9 mouse cellular contexts compared by ENCODE assay signal in the genomic region with DNA sequence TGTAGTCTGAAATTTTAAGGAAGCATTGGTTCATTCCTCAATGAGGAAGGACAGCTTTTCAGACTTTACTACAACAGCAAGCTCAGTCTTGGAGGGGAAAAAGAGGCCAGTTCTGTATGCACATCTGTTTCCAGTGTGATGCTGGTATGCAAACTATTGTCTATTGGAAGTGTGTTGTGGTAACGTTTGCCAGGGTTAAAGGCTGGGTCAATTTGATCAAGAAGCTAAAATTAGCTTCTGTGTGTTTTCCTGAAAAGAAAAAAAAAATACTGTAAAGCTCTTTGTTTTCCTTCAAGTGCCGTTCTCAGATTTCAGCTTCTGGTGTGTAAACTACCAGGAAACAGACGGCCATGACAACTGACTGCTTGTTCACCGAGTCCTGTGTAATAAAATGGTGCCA.
A peak's percentile ranks its signal among the peaks of the same experiment; 100 is the strongest.
DNase-seq lines count a peak whose midpoint lies in the region; ATAC-seq and TF ChIP-seq lines count a peak whose summit lies in the region.
"Had no signal": no experiment of that assay in that cellular context is flagged by ENCODE, and none has a peak within 500 bp of the region (broad histone marks: within the 10 kb centered on the region; RNA-seq: fewer than 3 reads in every experiment).

No protein-coding gene starts in this region.

- peak overlapping the region; percentile 70 for H3K27ac ChIP-seq in kidney, embryonic 15.5 days
- no peak overlapping the region for H3K27ac ChIP-seq in ES-E14 (ENCODE audit: insufficient read depth, low read depth, low read length, poor library complexity, severe bottlenecking)
- H3K27ac ChIP-seq: liver, embryonic 14.5 days; midbrain, embryonic 15.5 days had no signal

- 6% methylated on average over 4 of the region's 4 CpGs for WGBS in kidney, embryonic 15.5 days

- no peaks in the 10 kb centered on the region for H3K27me3 ChIP-seq in kidney, embryonic 15.5 days
- H3K27me3 ChIP-seq: midbrain, embryonic 15.5 days had no signal

- H3K4me2 ChIP-seq in kidney, embryonic 15.5 days = no peak overlapping the region
- H3K4me2 ChIP-seq: midbrain, embryonic 15.5 days had no signal

- no peak overlapping the region for H3K9ac ChIP-seq in kidney, embryonic 15.5 days
- H3K9ac ChIP-seq in ES-E14 (ENCODE audit: insufficient read depth, low read depth, low read length, poor library complexity, severe bottlenecking) = no peak overlapping the region
- H3K9ac ChIP-seq: liver, embryonic 14.5 days; midbrain, embryonic 15.5 days had no signal

- no peaks in the 10 kb centered on the region for H3K9me3 ChIP-seq in kidney, embryonic 15.5 days (replicated peaks)
- H3K9me3 ChIP-seq in ES-E14 (ENCODE audit: control insufficient read depth, insufficient read depth, low read depth, low read length) = no peaks in the 10 kb centered on the region
- H3K9me3 ChIP-seq: midbrain, embryonic 15.5 days had no signal

- peaks cover 14% of the 10 kb centered on the region for H3K4me1 ChIP-seq in kidney, embryonic 15.5 days
- H3K4me1 ChIP-seq in ES-E14 (ENCODE audit: control insufficient read depth in 2 of 2, insufficient read depth in 2 of 2, low read length in 2 of 2, poor library complexity in 1 of 2) = no peaks in the 10 kb centered on the region
- H3K4me1 ChIP-seq: midbrain, embryonic 15.5 days had no signal

- H3K36me3 ChIP-seq in kidney, embryonic 15.5 days = no peaks in the 10 kb centered on the region
- no peaks in the 10 kb centered on the region for H3K36me3 ChIP-seq in ES-E14 (ENCODE audit: control insufficient read depth, insufficient read depth, low read length, poor library complexity, severe bottlenecking)
- H3K36me3 ChIP-seq: midbrain, embryonic 15.5 days had no signal

- no peak overlapping the region for H3K4me3 ChIP-seq in kidney, embryonic 15.5 days (replicated peaks)
- no peak overlapping the region for H3K4me3 ChIP-seq in ES-E14 (ENCODE audit: insufficient read depth in 1 of 2, low read depth in 1 of 2, low read length in 2 of 2, poor library complexity in 1 of 2, severe bottlenecking in 1 of 2)
- H3K4me3 ChIP-seq: midbrain, embryonic 15.5 days had no signal

- in situ Hi-C loops in ES-E14 (cut with MboI; ENCODE audit: low sequenced_read_pairs in 2 of 2, unreplicated experiment in 2 of 2) = no loop called here

- no peak for DNase-seq in kidney, adult 9 months
- no peak for DNase-seq in ES-E14 (ENCODE audit: low read depth, low spot score)
- DNase-seq in R1 (ENCODE audit: low read depth, low spot score) = peak; percentile 8
- DNase-seq in fibroblast of lung, adult 2 months (ENCODE audit: low read depth) = peak; percentile 47
- no peak for DNase-seq in thymus, postnatal 25 days
- DNase-seq in thymus, adult 18-20 months = no peak

- no peak for ATAC-seq in kidney, embryonic 15.5 days (replicated peaks; ENCODE audit: low FRiP score)
- ATAC-seq: midbrain, embryonic 15.5 days had no signal

TF ChIP-seq in ES-E14, 5 proteins besides CTCF, POLR2A, EP300 and RAD21:
- peak; percentile 57; the same call in 1 of the 2 replicates for TF ChIP-seq ZNF384 (IDR thresholded peaks at IDR 0.05; ENCODE audit: low read depth, low read length)
- no peak for TF ChIP-seq ZC3H11A (IDR thresholded peaks at IDR 0.05; ENCODE audit: borderline replicate concordance, low read depth, low read length)

Comparison
In these comparisons a context has a peak if more than half of its experiments do, and no peak if none do; other contexts are left out.
1. DNase-seq: peak in R1 (single experiment) and fibroblast of lung, adult 2 months (single experiment); none in kidney, adult 9 months (single experiment), ES-E14 (single experiment), thymus, postnatal 25 days (single experiment) and thymus, adult 18-20 months (0 of 2).